Mouse (Mus musculus): ENCODE results near the gene Tmed10. TPM values are rescaled to one million over a fixed set of nuclear protein-coding genes. Genes with fewer than 3 reads are reported as not detected.
A peak's percentile ranks its signal among the peaks of the same experiment; 100 is the strongest.

Gene Tmed10
- polyA plus RNA-seq, 1 experiment = 144 TPM

- H3K27ac ChIP-seq (ENCODE audit: insufficient read depth, low read depth, low read length) = peak overlapping the region; percentile 27; the same call in 1 of the 2 replicates
- WGBS = 31% methylated on average over 11 of the region's 11 CpGs
Measured at GRCm38 (mm10) chr12:85298127-85298834, 76.4 kb downstream of the Tmed10 start.

GRCm38 (mm10) chr12:85297345-85297997 is 77.2 kb downstream of the Tmed10 start:
- H3K27me3 ChIP-seq (replicated peaks; ENCODE audit: control insufficient read depth, insufficient read depth, low read length) = no peaks in the 10 kb centered on the region

More at GRCm38 (mm10) chr12:85298127-85298834, 76.4 kb downstream of the Tmed10 start:
- Histone ChIP-seq H3K4me3 (ENCODE audit: insufficient read depth, low read depth, low read length) (no peak overlapping the region), H3K36me3 (ENCODE audit: control insufficient read depth, insufficient read depth, low read length) (no peaks in the 10 kb centered on the region; the same call in 1 of the 2 replicates), H3K4me1 (ENCODE audit: control insufficient read depth, insufficient read depth, low read length) (peaks cover 19% of the 10 kb centered on the region), H3K27me3 (replicated peaks; ENCODE audit: control insufficient read depth, insufficient read depth, low read length) (no peaks in the 10 kb centered on the region)
- no peak for TF ChIP-seq POLR2A (IDR thresholded peaks at IDR 0.05; ENCODE audit: low read depth, low read length)
- no peak for TF ChIP-seq CTCF (conservative IDR thresholded peaks at IDR 0.05; ENCODE audit: insufficient read depth, insufficient read length, low read depth, low read length)
- DNase-seq = peak; percentile 36

DNA sequence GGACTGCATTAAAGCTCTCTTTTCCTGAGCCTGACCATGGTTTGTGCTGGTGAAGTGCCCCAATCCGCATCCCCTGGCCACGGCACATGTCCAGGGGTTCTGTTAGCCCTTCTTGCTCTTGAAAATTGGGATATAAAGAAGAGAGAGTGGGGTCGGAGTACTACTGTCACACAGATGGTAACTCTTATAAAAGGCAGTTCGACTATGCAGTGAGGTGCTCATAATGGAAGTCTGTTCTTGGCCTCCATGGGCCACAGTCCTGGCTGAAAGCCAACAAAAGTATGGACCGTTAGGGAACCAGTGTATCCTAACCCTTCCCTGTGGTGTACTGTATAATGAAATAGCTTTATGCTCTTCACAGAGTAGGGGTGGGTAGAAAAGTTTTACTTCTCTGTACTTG is 77.7 kb downstream of the Tmed10 start:
- 69% methylated on average over 5 of the region's 5 CpGs for WGBS
- H3K27ac ChIP-seq (ENCODE audit: insufficient read depth, low read depth, low read length) = no peak overlapping the region
- no peaks in the 10 kb centered on the region; the same call in 1 of the 2 replicates for H3K36me3 ChIP-seq (ENCODE audit: control insufficient read depth, insufficient read depth, low read length)
- H3K4me3 ChIP-seq (ENCODE audit: insufficient read depth, low read depth, low read length) = no peak overlapping the region
- no peak for DNase-seq
- H3K27me3 ChIP-seq (replicated peaks; ENCODE audit: control insufficient read depth, insufficient read depth, low read length) = no peaks in the 10 kb centered on the region
- TF ChIP-seq CTCF (conservative IDR thresholded peaks at IDR 0.05; ENCODE audit: insufficient read depth, insufficient read length, low read depth, low read length) (no peak), POLR2A (IDR thresholded peaks at IDR 0.05; ENCODE audit: low read depth, low read length) (no peak)
- H3K4me1 ChIP-seq (ENCODE audit: control insufficient read depth, insufficient read depth, low read length) = peaks cover 26% of the 10 kb centered on the region

More at GRCm38 (mm10) chr12:85297345-85297997, 77.2 kb downstream of the Tmed10 start:
- peaks cover 21% of the 10 kb centered on the region for H3K4me1 ChIP-seq (ENCODE audit: control insufficient read depth, insufficient read depth, low read length)
- peak; percentile 47 for DNase-seq
- TF ChIP-seq CTCF (conservative IDR thresholded peaks at IDR 0.05; ENCODE audit: insufficient read depth, insufficient read length, low read depth, low read length) (no peak), POLR2A (IDR thresholded peaks at IDR 0.05; ENCODE audit: low read depth, low read length) (no peak)
- 43% methylated on average over 10 of the region's 10 CpGs for WGBS
- no peak overlapping the region for H3K27ac ChIP-seq (ENCODE audit: insufficient read depth, low read depth, low read length)
- no peak overlapping the region for H3K4me3 ChIP-seq (ENCODE audit: insufficient read depth, low read depth, low read length)
- no peaks in the 10 kb centered on the region; the same call in 1 of the 2 replicates for H3K36me3 ChIP-seq (ENCODE audit: control insufficient read depth, insufficient read depth, low read length)

DNA sequence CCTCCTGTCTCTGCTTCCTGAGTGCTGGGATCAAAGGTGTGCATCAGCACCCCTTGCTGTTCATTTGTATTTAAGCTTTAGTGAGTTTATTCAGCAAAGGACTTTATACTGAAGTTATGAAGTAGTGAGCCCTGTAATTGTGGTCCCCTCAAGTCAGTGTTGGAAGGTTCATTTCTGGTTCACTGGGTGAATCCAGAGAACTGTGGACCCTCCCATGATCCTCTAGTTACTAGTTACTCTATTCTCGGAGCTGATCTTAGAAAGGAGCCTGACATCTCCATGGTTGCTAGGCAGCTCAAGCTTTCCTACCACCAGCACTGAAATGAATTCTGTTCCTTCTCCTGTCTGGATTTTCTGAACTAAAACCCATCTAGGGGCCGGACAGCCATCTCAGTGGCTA is 79.1 kb downstream of the Tmed10 start:
- Histone ChIP-seq H3K27me3 (replicated peaks; ENCODE audit: control insufficient read depth, insufficient read depth, low read length) (no peaks in the 10 kb centered on the region), H3K4me1 (ENCODE audit: control insufficient read depth, insufficient read depth, low read length) (peaks cover 27% of the 10 kb centered on the region), H3K4me3 (ENCODE audit: insufficient read depth, low read depth, low read length) (no peak overlapping the region), H3K36me3 (ENCODE audit: control insufficient read depth, insufficient read depth, low read length) (no peaks in the 10 kb centered on the region; the same call in 1 of the 2 replicates), H3K27ac (ENCODE audit: insufficient read depth, low read depth, low read length) (no peak overlapping the region)
- TF ChIP-seq CTCF (conservative IDR thresholded peaks at IDR 0.05; ENCODE audit: insufficient read depth, insufficient read length, low read depth, low read length) (no peak), POLR2A (IDR thresholded peaks at IDR 0.05; ENCODE audit: low read depth, low read length) (no peak)
- WGBS = 74% methylated on average over 2 of the region's 2 CpGs
- peak; percentile 65 for DNase-seq

DNA sequence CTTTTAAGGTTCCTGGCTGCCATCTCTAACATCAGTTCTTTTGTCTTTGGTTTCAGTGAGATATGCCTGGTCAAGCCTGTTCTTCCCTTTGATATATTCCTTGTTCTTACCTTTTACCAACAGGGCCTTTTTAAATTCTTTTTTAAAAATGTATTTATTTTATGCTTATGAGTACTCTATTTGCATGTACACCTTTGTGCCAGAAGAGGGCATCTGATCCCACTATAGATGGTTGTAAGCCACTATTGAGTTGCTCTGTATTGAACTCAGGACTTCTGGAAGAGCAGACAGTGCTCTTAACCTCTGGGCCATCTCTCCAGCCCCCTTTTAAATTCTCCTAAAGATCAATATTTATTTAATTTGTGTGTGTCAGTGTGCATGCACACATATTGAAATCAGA is 81.7 kb downstream of the Tmed10 start:
- peak; percentile 17 for DNase-seq
- Histone ChIP-seq H3K27me3 (replicated peaks; ENCODE audit: control insufficient read depth, insufficient read depth, low read length) (no peaks in the 10 kb centered on the region), H3K36me3 (ENCODE audit: control insufficient read depth, insufficient read depth, low read length) (no peaks in the 10 kb centered on the region), H3K4me1 (ENCODE audit: control insufficient read depth, insufficient read depth, low read length) (peaks cover 25% of the 10 kb centered on the region), H3K4me3 (ENCODE audit: insufficient read depth, low read depth, low read length) (no peak overlapping the region), H3K27ac (ENCODE audit: insufficient read depth, low read depth, low read length) (no peak overlapping the region)
- no peak for TF ChIP-seq POLR2A (IDR thresholded peaks at IDR 0.05; ENCODE audit: low read depth, low read length)
- no peak for TF ChIP-seq CTCF (conservative IDR thresholded peaks at IDR 0.05; ENCODE audit: insufficient read depth, insufficient read length, low read depth, low read length)

GRCm38 (mm10) chr12:85292288-85292687 is 82.4 kb downstream of the Tmed10 start:
- H3K36me3 ChIP-seq (ENCODE audit: control insufficient read depth, insufficient read depth, low read length) = no peaks in the 10 kb centered on the region
- H3K4me3 ChIP-seq (ENCODE audit: insufficient read depth, low read depth, low read length) = no peak overlapping the region
- no peaks in the 10 kb centered on the region for H3K27me3 ChIP-seq (replicated peaks; ENCODE audit: control insufficient read depth, insufficient read depth, low read length)
- H3K4me1 ChIP-seq (ENCODE audit: control insufficient read depth, insufficient read depth, low read length) = peaks cover 19% of the 10 kb centered on the region
- 49% methylated on average over 6 of the region's 6 CpGs for WGBS
- H3K27ac ChIP-seq (ENCODE audit: insufficient read depth, low read depth, low read length) = peak overlapping the region; percentile 85
- TF ChIP-seq POLR2A (IDR thresholded peaks at IDR 0.05; ENCODE audit: low read depth, low read length) = no peak
- no peak for TF ChIP-seq CTCF (conservative IDR thresholded peaks at IDR 0.05; ENCODE audit: insufficient read depth, insufficient read length, low read depth, low read length)
- DNase-seq = no peak

GRCm38 (mm10) chr12:85291541-85291940 is 83.1 kb downstream of the Tmed10 start:
- peak; percentile 81 for DNase-seq
- TF ChIP-seq CTCF (conservative IDR thresholded peaks at IDR 0.05; ENCODE audit: insufficient read depth, insufficient read length, low read depth, low read length) (no peak), POLR2A (IDR thresholded peaks at IDR 0.05; ENCODE audit: low read depth, low read length) (no peak)
- H3K27ac ChIP-seq (ENCODE audit: insufficient read depth, low read depth, low read length) = no peak overlapping the region; the same call in 1 of the 2 replicates
- H3K4me1 ChIP-seq (ENCODE audit: control insufficient read depth, insufficient read depth, low read length) = peaks cover 17% of the 10 kb centered on the region
- H3K4me3 ChIP-seq (ENCODE audit: insufficient read depth, low read depth, low read length) = no peak overlapping the region; the same call in 1 of the 2 replicates
- no peaks in the 10 kb centered on the region for H3K36me3 ChIP-seq (ENCODE audit: control insufficient read depth, insufficient read depth, low read length)
- H3K27me3 ChIP-seq (replicated peaks; ENCODE audit: control insufficient read depth, insufficient read depth, low read length) = no peaks in the 10 kb centered on the region
